ENCODE assay signal across 8 mouse cellular contexts in genomic region chr2:32884745-32885144, GRCm38 (mm10). TPM values are rescaled to one million over a fixed set of nuclear protein-coding genes. Genes with fewer than 3 reads are reported as not detected.
DNase-seq lines count a peak whose midpoint lies in the region; ATAC-seq and TF ChIP-seq lines count a peak whose summit lies in the region.
"Had no signal": no experiment of that assay in that cellular context is flagged by ENCODE, and none has a peak within 500 bp of the region (broad histone marks: within the 10 kb centered on the region; RNA-seq: fewer than 3 reads in every experiment).

No protein-coding gene starts in this region.

- no peaks in the 10 kb centered on the region for H3K9me3 ChIP-seq in hindbrain, embryonic 13.5 days
- no peaks in the 10 kb centered on the region for H3K9me3 ChIP-seq in hindbrain, embryonic 14.5 days (ENCODE audit: control insufficient read depth, low read length)
- no peaks in the 10 kb centered on the region for H3K9me3 ChIP-seq in stomach, embryonic 14.5 days (ENCODE audit: control insufficient read depth, low read depth, low read length)
- no peaks in the 10 kb centered on the region for H3K9me3 ChIP-seq in stomach, postnatal 0 days (ENCODE audit: control insufficient read depth, low read length)
- no peaks in the 10 kb centered on the region for H3K9me3 ChIP-seq in kidney, postnatal 0 days (replicated peaks; ENCODE audit: low read length)

- no peak overlapping the region for H3K9ac ChIP-seq in hindbrain, embryonic 13.5 days
- no peak overlapping the region for H3K9ac ChIP-seq in hindbrain, embryonic 14.5 days
- no peak overlapping the region for H3K9ac ChIP-seq in stomach, embryonic 14.5 days (replicated peaks; ENCODE audit: low read depth, low read length)
- no peak overlapping the region for H3K9ac ChIP-seq in stomach, postnatal 0 days (ENCODE audit: low read length)
- 0 out of 2 replicates have a peak overlapping the region, but pooled peaks have one; percentile 23 for H3K9ac ChIP-seq in kidney, postnatal 0 days (ENCODE audit: low read depth, low read length)

- DNase-seq in hindbrain, embryonic 14.5 days (ENCODE audit: low spot score) = no peak
- DNase-seq in stomach, postnatal 0 days (ENCODE audit: low spot score) = no peak
- peak; percentile 77 for DNase-seq in kidney, postnatal 0 days (ENCODE audit: low spot score)
- no peak for DNase-seq in thymus, postnatal 14 days
- no peak for DNase-seq in left cerebral cortex, adult 9 months (ENCODE audit: low spot score in 2 of 2)
- DNase-seq: cerebellum, postnatal 14 days had no signal

- ATAC-seq in hindbrain, embryonic 13.5 days (ENCODE audit: low FRiP score) = no peak
- ATAC-seq in hindbrain, embryonic 14.5 days (ENCODE audit: low FRiP score) = no peak
- no peak for ATAC-seq in stomach, embryonic 14.5 days (ENCODE audit: insufficient number of reproducible peaks, insufficient read depth, low FRiP score, low read depth)
- ATAC-seq in stomach, postnatal 0 days (ENCODE audit: low FRiP score, low TSS enrichment) = no peak
- ATAC-seq in kidney, postnatal 0 days (replicated peaks; ENCODE audit: low FRiP score, low read depth) = no peak

- H3K27me3 ChIP-seq in hindbrain, embryonic 13.5 days = no peaks in the 10 kb centered on the region
- no peaks in the 10 kb centered on the region for H3K27me3 ChIP-seq in hindbrain, embryonic 14.5 days (ENCODE audit: control insufficient read depth, insufficient read depth, low read length)
- H3K27me3 ChIP-seq in stomach, embryonic 14.5 days (ENCODE audit: control insufficient read depth, insufficient read depth, low read length) = no peaks in the 10 kb centered on the region
- H3K27me3 ChIP-seq in stomach, postnatal 0 days (ENCODE audit: control insufficient read depth, insufficient read depth, low read length) = no peaks in the 10 kb centered on the region
- H3K27me3 ChIP-seq in kidney, postnatal 0 days (ENCODE audit: insufficient read depth, low read length) = no peaks in the 10 kb centered on the region

- no peak overlapping the region for H3K4me3 ChIP-seq in hindbrain, embryonic 13.5 days
- no peak overlapping the region for H3K4me3 ChIP-seq in hindbrain, embryonic 14.5 days (replicated peaks; ENCODE audit: low read length)
- H3K4me3 ChIP-seq in stomach, embryonic 14.5 days (ENCODE audit: low read depth, low read length) = no peak overlapping the region
- no peak overlapping the region for H3K4me3 ChIP-seq in stomach, postnatal 0 days (ENCODE audit: low read depth, low read length)
- H3K4me3 ChIP-seq in kidney, postnatal 0 days (replicated peaks; ENCODE audit: low read depth, low read length) = no peak overlapping the region

- TF ChIP-seq EP300 in stomach, postnatal 0 days (optimal IDR thresholded peaks at IDR 0.05) = no peak

- no peaks in the 10 kb centered on the region for H3K36me3 ChIP-seq in hindbrain, embryonic 13.5 days
- no peaks in the 10 kb centered on the region for H3K36me3 ChIP-seq in hindbrain, embryonic 14.5 days (replicated peaks; ENCODE audit: control insufficient read depth, insufficient read depth)
- H3K36me3 ChIP-seq in stomach, embryonic 14.5 days (ENCODE audit: control insufficient read depth, insufficient read depth, low read length) = no peaks in the 10 kb centered on the region; the same call in 1 of the 2 replicates
- H3K36me3 ChIP-seq in stomach, postnatal 0 days (ENCODE audit: control insufficient read depth, insufficient read depth, low read length) = no peaks in the 10 kb centered on the region; the same call in 1 of the 2 replicates
- H3K36me3 ChIP-seq in kidney, postnatal 0 days (ENCODE audit: insufficient read depth, low read length) = no peaks in the 10 kb centered on the region

- H3K4me1 ChIP-seq in hindbrain, embryonic 13.5 days (replicated peaks) = peaks cover 68% of the 10 kb centered on the region
- peaks cover 26% of the 10 kb centered on the region for H3K4me1 ChIP-seq in hindbrain, embryonic 14.5 days (replicated peaks; ENCODE audit: control insufficient read depth, insufficient read depth, low read length)
- peaks cover 66% of the 10 kb centered on the region for H3K4me1 ChIP-seq in stomach, embryonic 14.5 days (ENCODE audit: control insufficient read depth, insufficient read depth, low read length)
- peaks cover 13% of the 10 kb centered on the region for H3K4me1 ChIP-seq in stomach, postnatal 0 days (replicated peaks; ENCODE audit: control insufficient read depth, insufficient read depth)
- H3K4me1 ChIP-seq in kidney, postnatal 0 days (replicated peaks; ENCODE audit: insufficient read depth, low read length) = peaks cover 45% of the 10 kb centered on the region

- H3K4me2 ChIP-seq in hindbrain, embryonic 13.5 days = no peak overlapping the region
- no peak overlapping the region for H3K4me2 ChIP-seq in hindbrain, embryonic 14.5 days (replicated peaks)
- H3K4me2 ChIP-seq in stomach, embryonic 14.5 days (replicated peaks; ENCODE audit: low read depth, low read length) = no peak overlapping the region
- H3K4me2 ChIP-seq in stomach, postnatal 0 days (replicated peaks; ENCODE audit: low read depth) = no peak overlapping the region
- H3K4me2 ChIP-seq in kidney, postnatal 0 days (ENCODE audit: low read length) = no peak overlapping the region; the same call in 1 of the 2 replicates

- 47% methylated on average over 7 of the region's 7 CpGs for WGBS in hindbrain, embryonic 13.5 days
- 39% methylated on average over 7 of the region's 7 CpGs for WGBS in hindbrain, embryonic 14.5 days
- WGBS in stomach, embryonic 14.5 days = 19% methylated on average over 7 of the region's 7 CpGs
- WGBS in stomach, postnatal 0 days = 37% methylated on average over 7 of the region's 7 CpGs
- 20% methylated on average over 7 of the region's 7 CpGs for WGBS in kidney, postnatal 0 days

- peak overlapping the region; percentile 58; the same call in 1 of the 2 replicates for H3K27ac ChIP-seq in hindbrain, embryonic 13.5 days
- no peak overlapping the region for H3K27ac ChIP-seq in hindbrain, embryonic 14.5 days
- peak overlapping the region; percentile 48; the same call in 1 of the 2 replicates for H3K27ac ChIP-seq in stomach, embryonic 14.5 days (ENCODE audit: low read length)
- H3K27ac ChIP-seq in stomach, postnatal 0 days (replicated peaks) = no peak overlapping the region; the same call in 1 of the 2 replicates
- peak overlapping the region; percentile 75 for H3K27ac ChIP-seq in kidney, postnatal 0 days

- no peak for TF ChIP-seq CTCF in stomach, postnatal 0 days (IDR thresholded peaks at IDR 0.05; ENCODE audit: low read depth)
- TF ChIP-seq CTCF in kidney, postnatal 0 days (IDR thresholded peaks at IDR 0.05; ENCODE audit: low read depth) = no peak

RNA-seq across cellular contexts. Expression of gene Fam129b, which starts 8.8 kb away (rescaled TPM):
- polyA plus RNA-seq in hindbrain, embryonic 13.5 days (2015; fragmentation: Nextera tagmentation; extraction: Ambion mirVana) = 31.6 and 32.4 TPM in 2 replicates
- polyA plus RNA-seq in hindbrain, embryonic 14.5 days (2014; fragmentation: Nextera tagmentation; extraction: Ambion mirVana) = 16.8 and 19.4 TPM in 2 replicates
- 31.9 and 34.7 TPM in 2 replicates for polyA plus RNA-seq in stomach, embryonic 14.5 days (2014; fragmentation: Nextera tagmentation; extraction: Ambion mirVana)
- 90.7 and 101 TPM in 2 replicates for polyA plus RNA-seq in stomach, postnatal 0 days (2015; fragmentation: Nextera tagmentation; extraction: Ambion mirVana)
- polyA plus RNA-seq in kidney, postnatal 0 days (2015; fragmentation: Nextera tagmentation; extraction: Ambion mirVana) = 41.1 and 42.2 TPM in 2 replicates

RNA-seq across cellular contexts. Expression of gene Stxbp1, which starts 37.7 kb away (rescaled TPM):
- 180 and 193 TPM in 2 replicates for polyA plus RNA-seq in hindbrain, embryonic 13.5 days (2015; fragmentation: Nextera tagmentation; extraction: Ambion mirVana)
- 275 and 317 TPM in 2 replicates for polyA plus RNA-seq in hindbrain, embryonic 14.5 days (2014; fragmentation: Nextera tagmentation; extraction: Ambion mirVana)
- polyA plus RNA-seq in stomach, embryonic 14.5 days (2014; fragmentation: Nextera tagmentation; extraction: Ambion mirVana) = 22.6 and 23.5 TPM in 2 replicates
- 9.3 and 9.5 TPM in 2 replicates for polyA plus RNA-seq in stomach, postnatal 0 days (2015; fragmentation: Nextera tagmentation; extraction: Ambion mirVana)
- polyA plus RNA-seq in kidney, postnatal 0 days (2015; fragmentation: Nextera tagmentation; extraction: Ambion mirVana) = 14.3 and 14.6 TPM in 2 replicates

Comparison
In these comparisons a context has a peak if more than half of its experiments do, and no peak if none do; other contexts are left out.
1. H3K27ac ChIP-seq: peak in hindbrain, embryonic 13.5 days (single experiment), stomach, embryonic 14.5 days (single experiment) and kidney, postnatal 0 days (single experiment); none in hindbrain, embryonic 14.5 days (single experiment) and stomach, postnatal 0 days (single experiment).